Mouse (Mus musculus) midbrain, embryonic 10.5 days (tissue): ENCODE measurements at regions not wholly inside any gene's neighbourhood (a gene's known extent, or its start where the extent isn't known, plus 50 kb on each side); places are given as distances from the start of the nearest gene placed in this dataset.

ENCODE experiments used
- DNase-seq: peaks from one replicate; pipeline ENCODE4 v3.0.0-alpha.2; 2017; ENCODE audit warnings: low spot score
- H3K27ac ChIP-seq: fragments of 300-500 bp; sonication (generic); replicated peaks from 2 replicates; pipeline ENCODE4 v1.5.1; 2016; ENCODE audit warnings: mild to moderate bottlenecking
- H3K27me3 ChIP-seq: fragments of 300-500 bp; sonication (generic); 2 replicates; pipeline ENCODE4 v1.6.1; 2016; ENCODE audit warnings: low read depth, mild to moderate bottlenecking; ENCODE audit not compliant: poor library complexity, severe bottlenecking
- H3K36me3 ChIP-seq: fragments of 300-500 bp; sonication (generic); 2 replicates; pipeline ENCODE4 v1.6.1; 2016; ENCODE audit warnings: mild to moderate bottlenecking, moderate library complexity
- H3K4me1 ChIP-seq: fragments of 300-500 bp; sonication (generic); 2 replicates; pipeline ENCODE4 v1.6.1; 2016
- H3K4me3 ChIP-seq: fragments of 300-500 bp; sonication (generic); 2 replicates; pipeline ENCODE4 v1.5.1; 2016; ENCODE audit warnings: mild to moderate bottlenecking, moderate library complexity
- H3K9me3 ChIP-seq: fragments of 300-500 bp; sonication (generic); replicated peaks from 2 replicates; pipeline ENCODE4 v1.6.1; 2016; ENCODE audit warnings: mild to moderate bottlenecking
- WGBS: fragments of 180-500 bp; shearing (Covaris S2); methylation state at CpG from one replicate; pipeline ENCODE4 v1.1.7; 2016; 5-methylcytosine and 5-hydroxymethylcytosine counted together

DNA sequence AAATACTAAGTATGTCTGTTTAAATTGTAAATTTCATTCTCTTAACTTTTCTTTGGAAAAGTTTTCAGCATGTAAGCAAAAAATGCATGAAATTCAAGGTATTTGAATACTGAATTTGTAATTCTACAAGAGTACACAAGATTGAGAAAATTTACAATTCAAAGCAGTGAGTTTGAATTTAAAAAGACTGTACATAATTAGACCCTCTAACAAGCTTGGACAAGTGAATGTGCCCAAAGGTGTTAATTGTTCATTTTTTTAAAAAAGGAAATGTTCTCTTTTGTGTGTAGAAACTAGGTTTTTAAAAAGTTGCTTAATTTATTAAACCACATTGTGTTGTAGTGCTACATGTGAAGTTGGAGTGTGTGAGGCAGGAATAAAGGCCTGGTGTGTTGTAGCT lies 174.9 kb upstream of the Arhgap24 start:
- DNase-seq = no peak
- no peaks in the 10 kb centered on the region for H3K9me3 ChIP-seq
- no peaks in the 10 kb centered on the region for H3K36me3 ChIP-seq
- H3K4me3 ChIP-seq = no peak overlapping the region
- no peaks in the 10 kb centered on the region for H3K27me3 ChIP-seq
- H3K27ac ChIP-seq = no peak overlapping the region
- H3K4me1 ChIP-seq = no peaks in the 10 kb centered on the region; the same call in 1 of the 2 replicates

DNA sequence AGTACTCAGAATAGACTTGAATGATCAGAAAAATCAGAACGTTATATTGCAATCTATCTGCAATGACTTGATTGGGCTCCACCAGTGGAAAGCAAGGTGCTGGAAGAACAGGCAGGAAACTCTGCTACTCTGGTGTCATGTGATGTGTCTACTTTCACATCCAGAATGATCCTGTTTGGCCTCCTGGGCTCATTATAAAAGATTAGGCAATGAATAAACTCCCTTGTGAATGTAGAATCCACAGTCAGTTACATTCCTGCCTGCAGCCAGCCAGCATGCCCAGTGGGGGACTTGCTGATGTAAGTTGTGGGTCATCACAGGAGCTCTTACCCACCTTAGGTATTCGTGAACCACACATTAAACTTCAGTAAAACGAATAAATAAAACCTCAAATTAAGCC lies 174.5 kb upstream of the Arhgap24 start:
- 78% methylated on average over 3 of the region's 3 CpGs for WGBS
- Histone ChIP-seq H3K9me3 (no peaks in the 10 kb centered on the region), H3K4me1 (no peaks in the 10 kb centered on the region; the same call in 1 of the 2 replicates), H3K4me3 (no peak overlapping the region), H3K36me3 (no peaks in the 10 kb centered on the region), H3K27me3 (no peaks in the 10 kb centered on the region), H3K27ac (no peak overlapping the region)
- DNase-seq = no peak

DNA sequence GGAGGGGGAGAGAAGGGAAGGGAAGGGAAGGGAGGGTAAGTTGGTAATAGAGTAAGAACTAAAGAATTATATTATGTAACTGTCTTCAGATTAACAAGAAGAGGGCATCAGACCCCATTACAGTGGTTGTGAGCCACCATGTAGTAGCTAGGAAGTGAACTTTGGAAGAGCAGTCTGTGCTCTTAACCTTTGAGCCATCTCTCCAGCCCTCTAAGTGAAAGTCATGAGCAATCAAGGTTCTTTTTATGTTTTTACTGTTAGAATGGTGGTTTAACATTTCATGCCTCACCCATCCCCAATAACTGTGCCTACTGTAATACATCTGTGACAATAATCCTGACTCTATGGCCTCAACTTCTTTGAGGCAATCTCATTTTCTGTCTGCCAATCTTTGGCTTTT lies 169.6 kb upstream of the Arhgap24 start:
- no peaks in the 10 kb centered on the region for H3K36me3 ChIP-seq
- DNase-seq = no peak
- no peak overlapping the region for H3K27ac ChIP-seq
- H3K27me3 ChIP-seq = no peaks in the 10 kb centered on the region
- no peaks in the 10 kb centered on the region for H3K9me3 ChIP-seq
- H3K4me3 ChIP-seq = no peak overlapping the region
- no peaks in the 10 kb centered on the region; the same call in 1 of the 2 replicates for H3K4me1 ChIP-seq

DNA sequence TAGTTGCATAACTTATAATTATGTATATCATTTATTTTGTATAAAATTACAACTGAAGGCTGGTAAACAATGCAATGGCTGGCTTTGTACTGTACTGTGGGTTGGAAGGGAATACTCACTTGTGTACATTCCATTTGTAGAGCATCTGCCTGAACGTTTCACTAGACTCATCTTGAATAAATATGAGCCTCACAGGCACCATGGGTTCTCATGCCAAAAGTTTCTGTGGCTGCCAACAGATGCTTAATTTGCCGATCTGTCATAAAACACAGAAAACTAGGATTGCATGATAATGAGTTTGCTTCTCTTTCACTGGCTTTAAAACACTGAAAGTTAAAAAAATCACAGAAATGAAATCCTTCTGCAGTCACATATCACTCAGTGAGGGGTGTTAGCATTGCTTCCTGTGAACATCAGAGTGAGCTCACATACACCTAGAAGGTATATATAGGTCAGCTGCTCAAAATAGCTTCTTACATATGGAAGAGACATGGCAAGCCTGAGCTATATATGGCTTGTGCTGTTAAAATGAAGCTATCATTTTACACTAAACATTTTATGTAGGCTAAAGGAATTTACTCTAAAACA lies 152.9 kb upstream of the Arhgap24 start:
- Histone ChIP-seq H3K27me3 (no peaks in the 10 kb centered on the region), H3K9me3 (no peaks in the 10 kb centered on the region), H3K4me3 (no peak overlapping the region), H3K27ac (no peak overlapping the region), H3K36me3 (no peaks in the 10 kb centered on the region), H3K4me1 (no peaks in the 10 kb centered on the region)
- no peak for DNase-seq
- WGBS = 78% methylated on average over 2 of the region's 2 CpGs

DNA sequence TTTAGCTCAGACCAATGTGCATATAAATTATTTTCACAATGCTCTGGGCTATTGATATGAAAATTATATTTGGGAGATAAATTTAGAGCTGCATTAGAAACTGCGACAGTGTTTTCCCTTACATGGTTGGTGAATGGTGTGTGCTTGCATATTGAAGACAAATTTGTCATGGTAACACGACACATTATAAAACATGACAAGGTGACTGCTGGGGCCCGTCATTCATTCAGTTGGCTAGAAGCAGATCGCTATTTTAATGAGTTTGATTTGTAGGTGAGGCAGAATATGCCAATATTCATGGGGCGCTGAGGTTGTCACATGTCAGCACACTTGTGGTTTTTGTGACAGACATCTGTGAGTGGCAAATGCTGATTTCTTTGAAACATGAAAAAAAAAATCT lies 147.3 kb upstream of the Arhgap24 start:
- H3K27me3 ChIP-seq = no peaks in the 10 kb centered on the region
- no peak overlapping the region for H3K27ac ChIP-seq
- no peaks in the 10 kb centered on the region for H3K4me1 ChIP-seq
- DNase-seq = no peak
- H3K9me3 ChIP-seq = no peaks in the 10 kb centered on the region
- no peak overlapping the region for H3K4me3 ChIP-seq
- no peaks in the 10 kb centered on the region for H3K36me3 ChIP-seq
- 86% methylated on average over 5 of the region's 5 CpGs for WGBS

DNA sequence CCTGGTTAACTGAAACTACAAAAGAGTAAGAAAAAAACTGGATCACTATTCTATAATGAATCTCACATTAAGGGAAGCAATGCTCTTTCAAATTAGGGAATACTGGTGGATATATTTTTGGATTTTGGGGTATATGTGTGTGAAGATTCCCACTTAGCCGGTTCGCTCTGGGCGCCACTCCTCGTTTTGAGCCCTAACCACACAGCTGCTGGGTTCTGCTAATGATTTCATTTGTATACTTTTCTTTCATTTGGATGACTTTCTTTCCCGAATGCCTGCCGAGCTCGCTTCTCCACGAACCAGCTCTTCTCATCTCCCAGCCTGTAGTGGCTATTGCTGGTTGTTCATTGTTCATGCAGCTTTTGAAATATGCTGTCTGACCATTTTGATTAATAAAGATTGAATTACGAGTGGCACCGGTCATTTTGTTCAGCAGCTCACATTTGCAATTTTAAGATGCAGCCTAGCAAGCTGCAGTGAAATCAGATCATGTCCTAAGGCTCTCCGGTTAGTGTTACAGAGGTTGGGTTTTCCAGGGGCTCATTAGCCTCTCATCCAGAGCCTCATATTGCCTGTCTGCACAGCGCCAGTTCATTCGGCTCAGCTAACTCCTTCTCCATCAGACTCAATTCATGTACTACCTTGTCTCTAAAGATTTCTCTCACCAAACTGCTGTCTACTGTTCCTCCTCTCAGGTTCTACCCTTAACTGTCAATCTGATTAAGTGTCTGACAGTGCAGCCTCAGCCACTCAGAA lies 146.6 kb upstream of the Arhgap24 start:
- Histone ChIP-seq H3K36me3 (no peaks in the 10 kb centered on the region), H3K27me3 (no peaks in the 10 kb centered on the region), H3K4me3 (no peak overlapping the region), H3K4me1 (no peaks in the 10 kb centered on the region), H3K9me3 (no peaks in the 10 kb centered on the region), H3K27ac (no peak overlapping the region)
- WGBS = 89% methylated on average over 13 of the region's 13 CpGs
- DNase-seq = no peak

DNA sequence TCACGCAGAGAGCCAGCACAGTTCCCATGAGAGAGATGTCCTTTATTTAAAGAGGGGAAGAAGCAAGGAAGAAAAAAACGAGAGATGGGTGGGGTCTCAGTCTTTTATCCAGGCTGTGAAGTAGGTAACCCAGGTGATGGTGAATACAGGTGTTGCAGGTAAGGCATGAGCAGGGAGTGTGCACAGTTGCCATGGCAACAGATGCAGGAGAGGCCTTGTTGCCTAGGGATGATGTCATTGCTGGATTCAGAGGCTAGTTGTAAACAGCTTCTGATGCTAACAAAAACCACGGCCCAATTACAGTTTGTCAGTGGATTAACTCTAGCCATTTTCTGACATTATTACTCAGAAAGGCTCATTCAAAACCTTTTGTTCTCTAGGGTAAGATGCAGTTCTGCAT lies 114.7 kb upstream of the Arhgap24 start:
- H3K4me1 ChIP-seq = no peaks in the 10 kb centered on the region
- WGBS = 82% methylated on average over 3 of the region's 3 CpGs
- no peaks in the 10 kb centered on the region for H3K9me3 ChIP-seq
- no peak overlapping the region for H3K4me3 ChIP-seq
- H3K27ac ChIP-seq = no peak overlapping the region
- no peaks in the 10 kb centered on the region for H3K36me3 ChIP-seq
- DNase-seq = no peak
- H3K27me3 ChIP-seq = no peaks in the 10 kb centered on the region

DNA sequence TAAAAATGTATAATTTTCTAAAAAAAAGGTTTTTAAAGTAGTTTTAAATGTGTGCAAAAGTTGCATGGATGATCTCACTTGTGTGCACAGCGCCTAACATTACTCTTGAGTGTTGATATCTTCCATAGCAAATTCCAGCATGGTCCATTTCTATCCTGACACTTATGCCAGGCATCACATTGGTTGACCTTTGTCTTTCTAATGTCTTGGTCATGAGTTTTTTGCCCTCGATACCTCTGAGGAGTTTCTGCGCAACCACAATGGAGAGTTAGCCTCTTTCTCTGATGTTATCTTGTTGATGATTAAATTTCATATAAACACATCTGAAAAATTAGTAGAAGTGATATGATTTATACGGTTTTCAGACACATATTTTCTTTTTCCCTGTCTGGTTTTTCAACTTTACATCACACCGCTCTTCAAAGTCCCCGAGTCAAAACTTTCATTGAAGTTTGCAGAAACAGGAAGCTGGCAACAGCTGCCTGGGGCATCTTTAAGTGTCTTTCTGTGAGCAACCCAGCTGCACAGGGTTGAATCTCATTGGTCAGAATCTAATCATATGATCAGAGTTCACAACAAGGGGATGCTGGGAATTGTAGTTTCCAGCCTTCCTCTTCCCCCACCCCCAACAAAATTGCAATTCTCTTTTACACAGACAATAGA lies 107.8 kb upstream of the Arhgap24 start:
- Histone ChIP-seq H3K9me3 (no peaks in the 10 kb centered on the region), H3K4me1 (0 out of 2 replicates have a peak, but pooled peaks cover 3% of the 10 kb centered on the region), H3K4me3 (no peak overlapping the region), H3K27ac (no peak overlapping the region), H3K36me3 (no peaks in the 10 kb centered on the region), H3K27me3 (no peaks in the 10 kb centered on the region)
- 83% methylated on average over 6 of the region's 6 CpGs for WGBS
- peak; percentile 13 for DNase-seq

DNA sequence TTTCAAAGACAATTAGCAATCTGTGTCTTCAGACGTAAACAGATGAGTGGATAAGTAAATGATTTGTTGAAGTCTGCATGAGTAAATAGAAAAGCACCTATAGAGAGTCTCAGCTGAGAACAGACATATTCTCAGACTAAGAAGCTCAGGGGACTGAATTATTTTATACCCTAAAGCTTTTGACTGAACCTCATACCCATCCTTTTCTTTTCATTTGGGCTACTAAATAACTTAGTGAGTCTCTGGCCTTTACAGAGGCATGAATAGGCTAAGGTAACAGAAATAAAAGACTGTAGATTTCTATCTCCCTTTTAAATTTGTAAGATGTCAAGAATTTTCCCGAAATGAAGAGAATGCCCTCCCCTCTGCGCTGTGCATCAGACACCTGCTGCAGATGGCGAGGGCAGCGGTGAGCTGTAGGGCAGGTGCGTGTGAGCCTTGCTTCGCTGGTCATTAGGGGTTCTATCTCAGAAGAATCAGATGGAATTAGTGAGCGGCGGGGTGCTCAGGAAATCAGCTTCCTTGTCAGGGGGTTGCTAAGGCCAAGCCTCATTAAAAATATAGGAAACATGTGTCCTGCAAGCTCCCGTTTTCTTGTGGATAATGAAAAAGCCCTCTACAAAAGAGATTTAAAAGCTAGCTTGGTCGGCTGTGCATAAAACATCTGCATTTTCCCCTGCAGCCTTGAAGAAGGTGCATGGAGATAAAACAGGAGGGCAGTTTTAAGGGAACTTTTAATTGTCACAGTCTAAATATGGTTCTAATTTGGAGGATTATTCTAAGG lies 107.0 kb upstream of the Arhgap24 start:
- Histone ChIP-seq H3K4me1 (peaks cover 3% of the 10 kb centered on the region; the same call in 1 of the 2 replicates), H3K27me3 (no peaks in the 10 kb centered on the region), H3K4me3 (no peak overlapping the region), H3K36me3 (no peaks in the 10 kb centered on the region), H3K27ac (no peak overlapping the region), H3K9me3 (no peaks in the 10 kb centered on the region)
- DNase-seq = no peak
- 67% methylated on average over 11 of the region's 11 CpGs for WGBS

DNA sequence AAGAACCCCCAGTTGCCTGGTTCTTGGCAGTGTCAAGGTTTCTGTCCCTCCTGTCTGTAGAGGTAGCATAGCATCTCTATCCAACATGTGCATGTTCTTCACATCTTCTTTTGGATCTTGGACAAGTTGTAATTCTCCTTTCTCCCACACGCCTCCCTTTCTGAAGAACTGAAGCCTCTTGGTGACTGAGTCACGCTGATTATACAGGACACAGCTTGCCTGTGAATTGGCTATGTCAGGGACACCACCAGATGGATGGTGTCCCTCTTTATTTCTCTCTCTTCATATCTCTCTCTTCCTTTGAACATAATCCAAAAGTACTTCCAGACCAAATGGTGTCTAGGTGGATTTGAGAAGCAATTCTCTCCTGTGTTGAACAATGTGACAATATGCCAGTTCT lies 105.9 kb upstream of the Arhgap24 start:
- Histone ChIP-seq H3K9me3 (no peaks in the 10 kb centered on the region), H3K27ac (no peak overlapping the region), H3K4me1 (peaks cover 3% of the 10 kb centered on the region; the same call in 1 of the 2 replicates), H3K4me3 (no peak overlapping the region), H3K27me3 (no peaks in the 10 kb centered on the region), H3K36me3 (no peaks in the 10 kb centered on the region)
- no peak for DNase-seq
- WGBS = 85% methylated on average over 2 of the region's 2 CpGs

DNA sequence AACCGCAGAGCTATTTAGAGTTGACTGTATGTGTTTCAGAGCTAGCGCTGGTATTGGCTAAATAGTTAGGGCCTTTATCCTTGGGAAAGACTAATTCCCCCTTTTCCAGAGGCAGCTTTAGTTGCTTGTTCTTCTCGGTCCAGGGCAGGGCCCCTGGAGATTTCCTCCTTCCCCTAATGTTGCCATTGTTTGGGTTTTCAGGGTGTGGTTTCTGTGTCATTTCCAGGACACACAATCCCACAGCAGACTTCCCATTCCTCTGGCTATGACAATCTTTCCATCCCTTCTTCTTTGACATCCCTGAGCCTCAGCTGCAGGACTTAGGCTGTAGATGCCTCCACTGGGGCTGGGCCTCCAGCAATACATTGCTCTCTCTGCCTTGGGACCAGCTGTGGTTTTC lies 87.2 kb upstream of the Arhgap24 start:
- Histone ChIP-seq H3K27me3 (no peaks in the 10 kb centered on the region), H3K27ac (no peak overlapping the region), H3K9me3 (no peaks in the 10 kb centered on the region), H3K4me1 (no peaks in the 10 kb centered on the region), H3K4me3 (no peak overlapping the region), H3K36me3 (no peaks in the 10 kb centered on the region)
- no peak for DNase-seq
- 88% methylated on average over 3 of the region's 3 CpGs for WGBS

DNA sequence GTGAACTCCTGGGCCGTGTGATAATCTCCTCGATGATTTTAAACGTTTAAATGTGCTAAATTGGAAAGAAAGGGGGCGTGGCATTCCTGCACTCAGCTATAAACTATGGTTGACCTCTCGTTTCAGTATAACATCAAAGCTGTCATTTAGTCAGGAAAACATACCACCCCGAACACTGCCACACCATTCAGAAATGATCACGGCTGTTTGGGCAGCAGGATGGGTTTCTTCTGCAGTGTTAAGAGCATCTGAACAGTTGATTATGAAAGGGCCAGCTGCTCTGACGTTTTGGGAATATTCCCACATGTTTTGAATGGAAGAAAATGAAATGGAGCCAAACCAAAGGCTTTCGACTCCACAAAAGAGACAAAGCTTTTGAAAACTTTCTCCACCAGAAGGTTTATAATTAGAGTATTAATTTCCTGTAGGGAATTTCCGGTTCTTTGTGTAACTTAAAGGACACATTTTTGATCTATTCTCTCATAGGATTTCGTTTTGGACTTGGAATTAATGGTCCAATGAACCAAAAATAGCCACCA lies 85.5 kb upstream of the Arhgap24 start:
- WGBS = 83% methylated on average over 11 of the region's 11 CpGs
- Histone ChIP-seq H3K4me3 (no peak overlapping the region), H3K9me3 (no peaks in the 10 kb centered on the region), H3K4me1 (no peaks in the 10 kb centered on the region), H3K27me3 (no peaks in the 10 kb centered on the region), H3K36me3 (no peaks in the 10 kb centered on the region), H3K27ac (no peak overlapping the region)
- no peak for DNase-seq
